In genomic region chr4:151141196-151141880, GRCm38 (mm10) we compare ENCODE assay signal across 8 mouse cellular contexts. TPM values are rescaled to one million over a fixed set of nuclear protein-coding genes. Genes with fewer than 3 reads are reported as not detected.
DNase-seq lines count a peak whose midpoint lies in the region; ATAC-seq and TF ChIP-seq lines count a peak whose summit lies in the region.

No protein-coding gene starts in this region.

- no peaks in the 10 kb centered on the region for H3K27me3 ChIP-seq in G1E (ENCODE audit: insufficient read depth, low read length)
- no peaks in the 10 kb centered on the region for H3K27me3 ChIP-seq in cerebellum, adult 2 months (ENCODE audit: control insufficient read depth, insufficient read depth, low read length)
- peaks cover 20% of the 10 kb centered on the region for H3K27me3 ChIP-seq in lung, embryonic 16.5 days (ENCODE audit: control insufficient read depth, insufficient read depth, low read depth, low read length)

- peaks cover 95% of the 10 kb centered on the region for H3K9me3 ChIP-seq in G1E (replicated peaks)
- H3K9me3 ChIP-seq in lung, embryonic 16.5 days (ENCODE audit: control insufficient read depth, low read length): peaks cover 5% of the 10 kb centered on the region; the same call in 1 of the 2 replicates

- H3K27ac ChIP-seq in cerebellum, adult 2 months (ENCODE audit: insufficient read depth, low read length): peak overlapping the region; percentile 19
- no peak overlapping the region for H3K27ac ChIP-seq in lung, embryonic 16.5 days (ENCODE audit: low read length)

- peak overlapping the region; percentile 49 for H3K4me2 ChIP-seq in lung, embryonic 16.5 days (ENCODE audit: low read depth, low read length)

- H3K9ac ChIP-seq in lung, embryonic 16.5 days (ENCODE audit: low read length): no peak overlapping the region

- no peak overlapping the region for H3K4me3 ChIP-seq in G1E (ENCODE audit: low read depth, low read length)
- peak overlapping the region; percentile 25 for H3K4me3 ChIP-seq in cerebellum, adult 2 months (replicated peaks; ENCODE audit: insufficient read depth, low read depth, low read length)
- peak overlapping the region; percentile 21; the same call in 1 of the 2 replicates for H3K4me3 ChIP-seq in lung, embryonic 16.5 days (ENCODE audit: low read length)

- TF ChIP-seq CTCF in G1E (IDR thresholded peaks at IDR 0.05; ENCODE audit: low read depth, low read length): 0 out of 2 replicates have a peak, but pooled peaks have one; percentile 26
- peak; percentile 97 for TF ChIP-seq CTCF in cerebellum, adult 2 months (IDR thresholded peaks at IDR 0.05; ENCODE audit: borderline replicate concordance, insufficient read depth, low read depth, low read length)

- H3K36me3 ChIP-seq in G1E (replicated peaks): no peaks in the 10 kb centered on the region
- H3K36me3 ChIP-seq in lung, embryonic 16.5 days (ENCODE audit: control insufficient read depth, insufficient read depth, low read length): no peaks in the 10 kb centered on the region

- DNase-seq in G1E (ENCODE audit: low spot score): no peak
- DNase-seq in cerebellum, adult 2 months: peak; percentile 92 to 99
- DNase-seq in forelimb bud, embryonic 11.5 days (ENCODE audit: low read depth, low spot score): peak; percentile 92
- peak; percentile 95 to 99 for DNase-seq in layer of hippocampus, adult 8-10 months (ENCODE audit: low spot score in 2 of 2)
- peak; percentile 98 for DNase-seq in ovary, postnatal 10 days (ENCODE audit: low spot score)
- peak; percentile 82 for DNase-seq in thymus, postnatal 0 days (ENCODE audit: low spot score)

- no peaks in the 10 kb centered on the region; the same call in 1 of the 2 replicates for H3K4me1 ChIP-seq in G1E (ENCODE audit: insufficient read depth, low read depth, low read length)
- H3K4me1 ChIP-seq in cerebellum, adult 2 months (ENCODE audit: control insufficient read depth, insufficient read depth, low read length): peaks cover 35% of the 10 kb centered on the region
- H3K4me1 ChIP-seq in lung, embryonic 16.5 days (replicated peaks; ENCODE audit: control insufficient read depth, insufficient read depth, low read length): peaks cover 6% of the 10 kb centered on the region

- no peak for TF ChIP-seq POLR2A in cerebellum, adult 2 months (IDR thresholded peaks at IDR 0.05; ENCODE audit: borderline replicate concordance, insufficient read depth, low read length)

- ATAC-seq in G1E (ENCODE audit: extremely low read depth, insufficient number of reproducible peaks, low FRiP score, poor library complexity, severe bottlenecking): no peak
- ATAC-seq in hematopoietic stem cell, adult 5-6 weeks (replicated peaks in 1 of 2; ENCODE audit: insufficient read depth in 1 of 2, low FRiP score in 2 of 2, low TSS enrichment in 1 of 2, low read depth in 1 of 2, poor library complexity in 2 of 2, severe bottlenecking in 2 of 2): peak; percentile 69 to 74
- ATAC-seq in lung, embryonic 16.5 days (ENCODE audit: low read depth): peak; percentile 62

- 2% methylated on average over 13 of the region's 13 CpGs for WGBS in cerebellum, adult 2 months
- WGBS in lung, embryonic 16.5 days: 4% methylated on average over 13 of the region's 13 CpGs

RNA-seq across cellular contexts. Expression of gene Gm13090, which starts 52.0 kb away (rescaled TPM):
- total RNA-seq in G1E (2014; fragmentation: Nextera tagmentation) (not detected in 2 replicates), G1E (2017) (not detected in 2 replicates)
- not detected in 2 replicates for polyA plus RNA-seq in G1E (2012)
- not detected in 2 replicates for polyA plus RNA-seq in cerebellum, adult 2 months (2012; rRNA removed)
- total RNA-seq in hematopoietic stem cell, adult 5-6 weeks (2017): not detected in 2 replicates
- not detected for total RNA-seq in layer of hippocampus, adult 8-10 months (2022)
- polyA plus RNA-seq in lung, embryonic 16.5 days (2015; fragmentation: Nextera tagmentation; extraction: Ambion mirVana): not detected in 2 replicates
- not detected in 2 replicates for polyA plus RNA-seq in thymus, postnatal 0 days (2015; fragmentation: Nextera tagmentation; extraction: Ambion mirVana)
